Mouse (Mus musculus) cerebellum, postnatal 10 days (tissue): ENCODE data around the gene Slc25a45.

Experiments used
- DNase-seq, 2 experiments: peaks; one replicate each; pipeline ENCODE4 v3.0.0; 2021; ENCODE audit warnings: mixed read lengths in 2 of 2

Gene Slc25a45

GRCm38 (mm10) chr19:5877618-5878361, at the start of gene Slc25a45:
Gene Slc25a45, plus strand, starts transcription at chr19:5877808.
- peak; percentile 86 to 88 for DNase-seq

- no peak for DNase-seq
Measured at GRCm38 (mm10) chr19:5828155-5828554, 49.5 kb upstream of the Slc25a45 start.

- DNase-seq: no peak
Measured at GRCm38 (mm10) chr19:5828905-5829304, 48.7 kb upstream of the Slc25a45 start.

GRCm38 (mm10) chr19:5829958-5830615, 47.5 kb upstream of the Slc25a45 start:
- DNase-seq: no peak

- DNase-seq: no peak
Measured at GRCm38 (mm10) chr19:5830776-5831175, 46.8 kb upstream of the Slc25a45 start.

- DNase-seq: no peak
Measured at GRCm38 (mm10) chr19:5831224-5831957, 46.2 kb upstream of the Slc25a45 start.

- DNase-seq: no peak
Measured at GRCm38 (mm10) chr19:5831958-5832320, 45.7 kb upstream of the Slc25a45 start.

GRCm38 (mm10) chr19:5832326-5832725, 45.3 kb upstream of the Slc25a45 start:
- no peak for DNase-seq

- DNase-seq: no peak
Measured at GRCm38 (mm10) chr19:5833287-5834100, 44.1 kb upstream of the Slc25a45 start.

GRCm38 (mm10) chr19:5834260-5834925, 43.2 kb upstream of the Slc25a45 start:
- no peak for DNase-seq

- DNase-seq: no peak
Measured at GRCm38 (mm10) chr19:5835054-5835921, 42.3 kb upstream of the Slc25a45 start.

- no peak for DNase-seq
Measured at GRCm38 (mm10) chr19:5835922-5836430, 41.6 kb upstream of the Slc25a45 start.

- no peak for DNase-seq
Measured at GRCm38 (mm10) chr19:5836941-5837572, 40.6 kb upstream of the Slc25a45 start.

GRCm38 (mm10) chr19:5837606-5838005, 40.0 kb upstream of the Slc25a45 start:
- no peak for DNase-seq

- DNase-seq: no peak
Measured at GRCm38 (mm10) chr19:5838136-5838891, 39.3 kb upstream of the Slc25a45 start.

- DNase-seq: no peak
Measured at GRCm38 (mm10) chr19:5838892-5839165, 38.8 kb upstream of the Slc25a45 start.

- no peak for DNase-seq
Measured at GRCm38 (mm10) chr19:5839317-5840085, 38.1 kb upstream of the Slc25a45 start.

GRCm38 (mm10) chr19:5840086-5840889, 37.3 kb upstream of the Slc25a45 start:
- DNase-seq: no peak
